Mouse (Mus musculus): ENCODE results near the gene Ifi206. TPM values are rescaled to one million over a fixed set of nuclear protein-coding genes. Genes with fewer than 3 reads are reported as not detected.

The Ifi206 gene
- polyA plus RNA-seq, 1 experiment from 2014 or later, result not detected

GRCm38 (mm10) chr1:173451665-173452064, 39.2 kb downstream of the Ifi206 start:
- no peak for ATAC-seq (ENCODE audit: low FRiP score)
- no peak overlapping the region for H3K9ac ChIP-seq

GRCm38 (mm10) chr1:173450621-173451020, 40.2 kb downstream of the Ifi206 start:
- Histone ChIP-seq H3K27me3 (ENCODE audit: control insufficient read depth, insufficient read depth, low read length) (no peaks in the 10 kb centered on the region), H3K4me3 (replicated peaks; ENCODE audit: low read length) (no peak overlapping the region), H3K9ac (no peak overlapping the region), H3K9me3 (ENCODE audit: control insufficient read depth, low read length) (no peaks in the 10 kb centered on the region), H3K4me2 (replicated peaks) (no peak overlapping the region), H3K27ac (no peak overlapping the region), H3K4me1 (replicated peaks; ENCODE audit: control insufficient read depth, insufficient read depth, low read length) (no peaks in the 10 kb centered on the region), H3K36me3 (replicated peaks; ENCODE audit: control insufficient read depth, insufficient read depth) (no peaks in the 10 kb centered on the region)
- 89% methylated on average over 4 of the region's 4 CpGs for WGBS
- DNase-seq (ENCODE audit: low spot score) (no peak), ATAC-seq (ENCODE audit: low FRiP score) (no peak)

More at GRCm38 (mm10) chr1:173451665-173452064, 39.2 kb downstream of the Ifi206 start:
- Histone ChIP-seq H3K4me1 (replicated peaks; ENCODE audit: control insufficient read depth, insufficient read depth, low read length) (no peaks in the 10 kb centered on the region), H3K4me2 (replicated peaks) (no peak overlapping the region), H3K27me3 (ENCODE audit: control insufficient read depth, insufficient read depth, low read length) (no peaks in the 10 kb centered on the region), H3K9me3 (ENCODE audit: control insufficient read depth, low read length) (no peaks in the 10 kb centered on the region), H3K4me3 (replicated peaks; ENCODE audit: low read length) (no peak overlapping the region), H3K27ac (no peak overlapping the region), H3K36me3 (replicated peaks; ENCODE audit: control insufficient read depth, insufficient read depth) (no peaks in the 10 kb centered on the region)
- WGBS, result 92% methylated on average over 5 of the region's 5 CpGs
- DNase-seq (ENCODE audit: low spot score), result no peak

GRCm38 (mm10) chr1:173447067-173447466, 43.8 kb downstream of the Ifi206 start:
- ATAC-seq (ENCODE audit: low FRiP score) (no peak), DNase-seq (ENCODE audit: low spot score) (no peak)
- Histone ChIP-seq H3K36me3 (replicated peaks; ENCODE audit: control insufficient read depth, insufficient read depth) (no peaks in the 10 kb centered on the region), H3K4me1 (replicated peaks; ENCODE audit: control insufficient read depth, insufficient read depth, low read length) (no peaks in the 10 kb centered on the region), H3K27ac (no peak overlapping the region), H3K9me3 (ENCODE audit: control insufficient read depth, low read length) (no peaks in the 10 kb centered on the region), H3K27me3 (ENCODE audit: control insufficient read depth, insufficient read depth, low read length) (no peaks in the 10 kb centered on the region), H3K4me3 (replicated peaks; ENCODE audit: low read length) (no peak overlapping the region), H3K4me2 (replicated peaks) (no peak overlapping the region), H3K9ac (no peak overlapping the region)
- 76% methylated on average over 4 of the region's 4 CpGs for WGBS

- H3K4me1 ChIP-seq (replicated peaks; ENCODE audit: control insufficient read depth, insufficient read depth, low read length), result no peaks in the 10 kb centered on the region
- H3K27ac ChIP-seq, result no peak overlapping the region
- DNase-seq (ENCODE audit: low spot score) (no peak), ATAC-seq (ENCODE audit: low FRiP score) (no peak)
- no peaks in the 10 kb centered on the region for H3K9me3 ChIP-seq (ENCODE audit: control insufficient read depth, low read length)
- H3K9ac ChIP-seq, result no peak overlapping the region
- no peak overlapping the region for H3K4me2 ChIP-seq (replicated peaks)
- no peak overlapping the region for H3K4me3 ChIP-seq (replicated peaks; ENCODE audit: low read length)
- no peaks in the 10 kb centered on the region for H3K36me3 ChIP-seq (replicated peaks; ENCODE audit: control insufficient read depth, insufficient read depth)
- 91% methylated on average over 1 of the region's 1 CpGs for WGBS
- no peaks in the 10 kb centered on the region for H3K27me3 ChIP-seq (ENCODE audit: control insufficient read depth, insufficient read depth, low read length)
These were observed 47.8 kb downstream of the Ifi206 start for GRCm38 (mm10) chr1:173443061-173443460.

GRCm38 (mm10) chr1:173441210-173441609, 49.6 kb downstream of the Ifi206 start:
- WGBS, result 83% methylated on average over 4 of the region's 4 CpGs
- H3K36me3 ChIP-seq (replicated peaks; ENCODE audit: control insufficient read depth, insufficient read depth), result no peaks in the 10 kb centered on the region
- no peaks in the 10 kb centered on the region for H3K27me3 ChIP-seq (ENCODE audit: control insufficient read depth, insufficient read depth, low read length)
- no peaks in the 10 kb centered on the region for H3K9me3 ChIP-seq (ENCODE audit: control insufficient read depth, low read length)
- no peak overlapping the region for H3K4me2 ChIP-seq (replicated peaks)
- no peaks in the 10 kb centered on the region for H3K4me1 ChIP-seq (replicated peaks; ENCODE audit: control insufficient read depth, insufficient read depth, low read length)
- H3K9ac ChIP-seq, result no peak overlapping the region
- DNase-seq (ENCODE audit: low spot score) (no peak), ATAC-seq (ENCODE audit: low FRiP score) (no peak)
- H3K27ac ChIP-seq, result no peak overlapping the region
- no peak overlapping the region for H3K4me3 ChIP-seq (replicated peaks; ENCODE audit: low read length)

GRCm38 (mm10) chr1:173440681-173441080, 50.2 kb downstream of the Ifi206 start:
- H3K4me1 ChIP-seq (replicated peaks; ENCODE audit: control insufficient read depth, insufficient read depth, low read length), result no peaks in the 10 kb centered on the region
- H3K4me3 ChIP-seq (replicated peaks; ENCODE audit: low read length), result no peak overlapping the region
- H3K36me3 ChIP-seq (replicated peaks; ENCODE audit: control insufficient read depth, insufficient read depth), result no peaks in the 10 kb centered on the region
- H3K27ac ChIP-seq, result no peak overlapping the region
- H3K9ac ChIP-seq, result no peak overlapping the region
- no peak overlapping the region for H3K4me2 ChIP-seq (replicated peaks)
- no peaks in the 10 kb centered on the region for H3K9me3 ChIP-seq (ENCODE audit: control insufficient read depth, low read length)
- no peak for DNase-seq (ENCODE audit: low spot score)
- H3K27me3 ChIP-seq (ENCODE audit: control insufficient read depth, insufficient read depth, low read length), result no peaks in the 10 kb centered on the region
- WGBS, result 82% methylated on average over 1 of the region's 1 CpGs
- no peak for ATAC-seq (ENCODE audit: low FRiP score)

- no peaks in the 10 kb centered on the region for H3K9me3 ChIP-seq (ENCODE audit: control insufficient read depth, low read length)
- no peak overlapping the region for H3K4me2 ChIP-seq (replicated peaks)
- no peak for ATAC-seq (ENCODE audit: low FRiP score)
- H3K27me3 ChIP-seq (ENCODE audit: control insufficient read depth, insufficient read depth, low read length), result no peaks in the 10 kb centered on the region
- H3K4me1 ChIP-seq (replicated peaks; ENCODE audit: control insufficient read depth, insufficient read depth, low read length), result no peaks in the 10 kb centered on the region
- whole genome bisulfite sequencing, result 86% methylated on average over 6 of the region's 6 CpGs
- H3K36me3 ChIP-seq (replicated peaks; ENCODE audit: control insufficient read depth, insufficient read depth), result no peaks in the 10 kb centered on the region
- no peak overlapping the region for H3K4me3 ChIP-seq (replicated peaks; ENCODE audit: low read length)
- no peak for DNase-seq (ENCODE audit: low spot score)
- no peak overlapping the region for H3K27ac ChIP-seq
- no peak overlapping the region for H3K9ac ChIP-seq
These were observed 53.5 kb downstream of the Ifi206 start for GRCm38 (mm10) chr1:173437161-173437953.

GRCm38 (mm10) chr1:173432411-173432810, 58.4 kb downstream of the Ifi206 start:
- Histone ChIP-seq H3K4me3 (replicated peaks; ENCODE audit: low read length) (no peak overlapping the region), H3K9ac (no peak overlapping the region), H3K27me3 (ENCODE audit: control insufficient read depth, insufficient read depth, low read length) (no peaks in the 10 kb centered on the region), H3K9me3 (ENCODE audit: control insufficient read depth, low read length) (no peaks in the 10 kb centered on the region), H3K36me3 (replicated peaks; ENCODE audit: control insufficient read depth, insufficient read depth) (no peaks in the 10 kb centered on the region), H3K27ac (no peak overlapping the region), H3K4me1 (replicated peaks; ENCODE audit: control insufficient read depth, insufficient read depth, low read length) (no peaks in the 10 kb centered on the region), H3K4me2 (replicated peaks) (no peak overlapping the region)
- 80% methylated on average over 2 of the region's 2 CpGs for WGBS
- DNase-seq (ENCODE audit: low spot score), result no peak
- ATAC-seq (ENCODE audit: low FRiP score), result no peak

GRCm38 (mm10) chr1:173429995-173430699, 60.7 kb downstream of the Ifi206 start:
- 93% methylated on average over 5 of the region's 5 CpGs for WGBS
- ATAC-seq (ENCODE audit: low FRiP score) (no peak), DNase-seq (ENCODE audit: low spot score) (no peak)

More at GRCm38 (mm10) chr1:173429995-173430699, 60.7 kb downstream of the Ifi206 start:
- Histone ChIP-seq H3K4me3 (replicated peaks; ENCODE audit: low read length) (no peak overlapping the region), H3K4me2 (replicated peaks) (no peak overlapping the region), H3K36me3 (replicated peaks; ENCODE audit: control insufficient read depth, insufficient read depth) (no peaks in the 10 kb centered on the region), H3K9ac (no peak overlapping the region), H3K27me3 (ENCODE audit: control insufficient read depth, insufficient read depth, low read length) (no peaks in the 10 kb centered on the region), H3K27ac (no peak overlapping the region), H3K9me3 (ENCODE audit: control insufficient read depth, low read length) (no peaks in the 10 kb centered on the region), H3K4me1 (replicated peaks; ENCODE audit: control insufficient read depth, insufficient read depth, low read length) (no peaks in the 10 kb centered on the region)

Measured in hindbrain, embryonic 14.5 days (tissue).